Mouse (Mus musculus): ENCODE measurements around the gene Cryzl1.
A peak's percentile ranks its signal among the peaks of the same experiment; 100 is the strongest.

Gene Cryzl1

GRCm38 (mm10) chr16:91728123-91729065 lies at the start of gene Cryzl1:
Cryzl1 (minus strand) TSS chr16:91728975.
- peak; percentile 98 for DNase-seq (ENCODE audit: low spot score)

- DNase-seq (ENCODE audit: low spot score) = no peak
These were observed 43.8 kb upstream of the Cryzl1 start for GRCm38 (mm10) chr16:91772586-91772985.

DNA sequence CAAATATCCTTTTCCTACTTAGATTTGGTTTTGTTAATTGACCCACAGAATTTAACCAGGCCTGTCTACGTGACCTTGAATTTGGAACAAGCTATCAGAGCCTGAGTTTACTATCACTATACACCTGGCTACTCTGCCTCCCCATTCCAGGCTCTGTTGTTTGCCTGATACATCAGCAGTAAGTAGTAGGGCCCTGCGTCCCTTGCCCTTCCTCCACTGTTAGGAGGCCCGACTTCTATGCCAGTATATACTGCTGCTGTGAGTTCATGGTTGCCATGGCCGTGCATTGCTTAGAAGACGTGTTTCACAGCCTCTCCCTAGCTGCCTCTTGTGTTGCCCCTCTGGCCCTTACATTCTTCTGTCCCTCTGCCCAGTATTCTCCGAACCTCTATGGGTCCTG lies 42.6 kb upstream of the Cryzl1 start:
- DNase-seq (ENCODE audit: low spot score) = no peak

GRCm38 (mm10) chr16:91770662-91771061 lies 41.9 kb upstream of the Cryzl1 start:
- DNase-seq (ENCODE audit: low spot score) = no peak

DNA sequence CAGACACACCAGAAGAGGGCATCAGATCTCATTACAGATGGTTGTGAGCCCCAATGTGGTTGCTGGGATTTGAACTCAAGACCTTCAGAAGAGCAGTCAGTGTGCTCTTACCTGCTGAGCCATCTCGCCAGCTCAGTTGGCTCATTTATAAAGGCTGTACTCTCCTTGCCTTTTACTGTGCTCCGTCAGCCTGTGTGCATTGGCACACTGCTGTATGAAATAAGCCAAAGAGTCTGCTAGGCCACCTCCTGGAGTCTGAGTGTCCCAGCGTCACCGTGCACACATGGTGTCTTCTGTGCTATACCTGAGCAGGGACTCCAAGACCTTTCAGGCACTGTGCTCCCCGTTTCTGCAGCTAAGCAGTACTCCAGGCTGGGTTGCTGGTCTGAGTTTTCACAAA lies 41.1 kb upstream of the Cryzl1 start:
- no peak for DNase-seq (ENCODE audit: low spot score)

DNA sequence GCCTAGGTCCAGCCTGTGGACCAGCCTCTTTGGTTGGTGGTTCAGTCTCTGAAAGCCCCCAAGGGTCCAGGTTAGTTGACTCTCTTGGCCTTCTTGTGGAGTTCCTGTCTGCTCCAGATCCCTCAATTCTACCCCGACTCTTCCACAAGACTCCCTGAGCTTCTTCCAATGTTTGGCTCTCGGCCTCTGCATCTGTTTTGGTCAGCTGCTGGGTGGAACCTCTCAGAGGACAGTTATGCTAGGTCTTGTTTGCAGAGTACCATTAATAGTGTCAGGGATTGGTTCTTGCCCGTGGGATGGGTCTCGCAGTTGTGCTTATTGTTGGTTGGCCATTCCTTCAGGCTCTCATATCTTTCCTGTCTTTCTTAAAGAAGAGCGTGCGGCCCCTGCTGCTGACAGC lies 39.8 kb upstream of the Cryzl1 start:
- no peak for DNase-seq (ENCODE audit: low spot score)

DNA sequence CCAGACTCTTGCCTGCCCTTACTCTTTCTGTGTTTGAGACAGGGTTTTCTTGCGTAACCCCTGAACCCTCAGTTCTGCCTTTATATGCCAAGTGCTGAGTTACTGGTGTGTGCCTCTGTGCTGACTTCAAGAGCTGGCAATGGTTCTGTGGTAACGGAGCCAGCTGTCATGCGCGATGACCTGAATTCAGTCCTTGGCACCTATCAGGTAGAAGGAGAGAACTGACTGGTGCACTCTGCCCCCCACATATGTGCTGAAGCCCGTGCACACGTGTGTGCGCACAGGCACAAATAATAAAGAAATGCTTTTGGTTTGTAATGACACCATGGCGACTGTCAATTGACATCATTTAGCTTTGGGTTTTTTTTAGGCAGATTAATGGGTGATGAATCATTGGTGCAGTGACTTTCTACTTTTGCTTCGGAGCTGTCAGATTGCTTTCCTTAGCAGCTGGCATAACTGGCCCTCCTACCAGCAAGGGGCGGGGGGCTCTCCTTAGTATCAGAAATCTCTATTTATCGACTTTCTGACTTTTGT lies 38.5 kb upstream of the Cryzl1 start:
- no peak for DNase-seq (ENCODE audit: low spot score)

- DNase-seq (ENCODE audit: low spot score) = no peak
These were observed 37.0 kb upstream of the Cryzl1 start for GRCm38 (mm10) chr16:91765816-91766210.

- DNase-seq (ENCODE audit: low spot score) = no peak
These were observed 36.5 kb upstream of the Cryzl1 start for GRCm38 (mm10) chr16:91765121-91765815.

- DNase-seq (ENCODE audit: low spot score) = no peak
These were observed 35.6 kb upstream of the Cryzl1 start for GRCm38 (mm10) chr16:91764414-91764813.

- no peak for DNase-seq (ENCODE audit: low spot score)
These were observed 35.2 kb upstream of the Cryzl1 start for GRCm38 (mm10) chr16:91763975-91764374.

- DNase-seq (ENCODE audit: low spot score) = no peak
These were observed 33.7 kb upstream of the Cryzl1 start for GRCm38 (mm10) chr16:91762476-91762875.

- DNase-seq (ENCODE audit: low spot score) = no peak
These were observed 33.0 kb upstream of the Cryzl1 start for GRCm38 (mm10) chr16:91761761-91762160.

- no peak for DNase-seq (ENCODE audit: low spot score)
These were observed 32.4 kb upstream of the Cryzl1 start for GRCm38 (mm10) chr16:91761202-91761601.

DNA sequence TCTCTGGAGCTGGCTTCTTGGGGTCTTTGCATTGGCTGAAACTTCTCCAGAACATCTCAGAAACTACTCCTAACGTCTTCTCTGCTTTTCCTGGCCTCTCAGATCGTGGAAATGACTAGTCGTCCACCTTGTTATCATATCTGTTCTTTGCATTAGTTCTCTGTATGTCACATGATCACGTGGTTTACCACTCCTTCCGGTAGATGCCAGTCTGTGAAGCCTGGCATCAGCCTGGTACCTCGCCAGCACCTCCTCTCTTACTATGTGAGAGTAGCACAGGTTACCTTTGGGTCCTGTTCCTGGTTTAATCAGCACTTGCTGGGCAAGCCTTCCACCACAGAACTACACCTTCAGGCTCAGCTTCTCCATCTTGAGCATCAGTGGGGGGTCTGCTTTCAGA lies 26.2 kb upstream of the Cryzl1 start:
- DNase-seq (ENCODE audit: low spot score) = no peak

DNA sequence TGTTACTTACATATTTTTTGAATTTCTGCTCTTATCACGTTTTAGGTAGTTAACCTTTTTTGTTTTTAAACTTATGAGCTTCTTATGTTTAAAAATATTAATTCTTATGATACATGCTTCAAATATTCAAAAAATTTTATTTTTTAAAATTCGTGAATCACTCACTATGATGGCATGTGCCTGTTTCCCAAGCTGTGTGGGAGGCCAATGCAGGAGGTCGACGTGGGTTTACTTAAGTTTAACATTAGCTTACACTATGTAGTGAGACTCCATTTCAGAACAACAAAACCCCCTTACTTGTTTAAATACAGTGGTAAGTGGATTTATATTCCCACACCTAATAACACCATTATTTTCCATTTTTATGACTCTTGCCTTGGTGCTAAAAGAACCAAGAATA lies 24.8 kb upstream of the Cryzl1 start:
- no peak for DNase-seq (ENCODE audit: low spot score)

GRCm38 (mm10) chr16:91751644-91752385 lies 23.0 kb upstream of the Cryzl1 start:
- no peak for DNase-seq (ENCODE audit: low spot score)

- no peak for DNase-seq (ENCODE audit: low spot score)
These were observed 18.8 kb upstream of the Cryzl1 start for GRCm38 (mm10) chr16:91747567-91747966.

GRCm38 (mm10) chr16:91746101-91746950 lies 17.6 kb upstream of the Cryzl1 start:
- DNase-seq (ENCODE audit: low spot score) = peak; percentile 40

- no peak for DNase-seq (ENCODE audit: low spot score)
These were observed 14.3 kb upstream of the Cryzl1 start for GRCm38 (mm10) chr16:91743055-91743454.

GRCm38 (mm10) chr16:91740918-91741255 lies 12.1 kb upstream of the Cryzl1 start:
- DNase-seq (ENCODE audit: low spot score) = no peak

Measured in layer of hippocampus, adult 9-10 months (tissue).